Mouse (Mus musculus) ES-Bruce4 (cell line): ENCODE results near the gene Ccdc191. TPM values are rescaled to one million over a fixed set of nuclear protein-coding genes. Genes with fewer than 3 reads are reported as not detected.

Experiments used
- H3K27ac ChIP-seq: 2 replicates; pipeline ENCODE4 v1.5.1; 2012; ENCODE audit warnings: low read length, inconsistent platforms; ENCODE audit not compliant: insufficient read depth
- H3K27me3 ChIP-seq: 2 replicates; pipeline ENCODE4 v1.6.1; 2012; ENCODE audit warnings: mild to moderate bottlenecking, low read length, inconsistent platforms; ENCODE audit not compliant: control insufficient read depth, poor library complexity, insufficient read depth, severe bottlenecking
- H3K36me3 ChIP-seq: 2 replicates; pipeline ENCODE4 v1.6.1; 2012; ENCODE audit warnings: inconsistent platforms, mild to moderate bottlenecking, low read length, moderate library complexity; ENCODE audit not compliant: control insufficient read depth, poor library complexity, insufficient read depth, severe bottlenecking
- H3K4me1 ChIP-seq: one replicate; pipeline ENCODE4 v1.8.1; 2011; ENCODE audit warnings: low read length; ENCODE audit not compliant: control insufficient read depth, insufficient read depth
- H3K4me3 ChIP-seq: 2 replicates; pipeline ENCODE4 v1.5.1; 2011; ENCODE audit warnings: low read depth, mild to moderate bottlenecking, low read length
- H3K9ac ChIP-seq: 2 replicates; pipeline ENCODE4 v1.6.1; 2012; ENCODE audit warnings: low read depth, mild to moderate bottlenecking, inconsistent platforms; ENCODE audit not compliant: poor library complexity, severe bottlenecking
- H3K9me3 ChIP-seq: replicated peaks from 2 replicates; pipeline ENCODE4 v1.6.1; 2012; ENCODE audit warnings: mild to moderate bottlenecking, low read length, inconsistent platforms; ENCODE audit not compliant: control insufficient read depth, poor library complexity, insufficient read depth, severe bottlenecking
- CTCF ChIP-seq: IDR thresholded peaks from one replicate; pipeline ENCODE4 v1.8.1; 2011; ENCODE audit warnings: low read depth, low read length
- EP300 ChIP-seq: IDR thresholded peaks from 2 replicates; pipeline ENCODE4 v1.6.1; 2011; ENCODE audit warnings: low read depth, low read length; ENCODE audit not compliant: insufficient read depth
- POLR2A ChIP-seq: IDR thresholded peaks from one replicate; pipeline ENCODE4 v1.8.1; 2011; ENCODE audit warnings: low read length; ENCODE audit not compliant: insufficient read depth
- polyA plus RNA-seq: library from polyadenylated mRNA; stranded (reverse); fragments of >200 nt; gene quantifications from 2 replicates; pipeline ENCODE4 v1.2.4, GENCODE M21; 2011; ENCODE audit warnings: low read depth; ENCODE audit not compliant: missing spikeins, insufficient read depth, insufficient read length

The Ccdc191 gene
- polyA plus RNA-seq, 1 experiment: 19.9 TPM

- no peak overlapping the region for H3K9ac ChIP-seq
- TF ChIP-seq EP300 (no peak), POLR2A (no peak), CTCF (no peak)
- H3K36me3 ChIP-seq: no peaks in the 10 kb centered on the region
- H3K4me1 ChIP-seq: no peaks in the 10 kb centered on the region
- no peak overlapping the region for H3K27ac ChIP-seq
- H3K9me3 ChIP-seq: no peaks in the 10 kb centered on the region
- H3K4me3 ChIP-seq: no peak overlapping the region
- H3K27me3 ChIP-seq: no peaks in the 10 kb centered on the region
These were observed 56.3 kb downstream of the Ccdc191 start for GRCm38 (mm10) chr16:43945869-43946268.

- no peaks in the 10 kb centered on the region for H3K27me3 ChIP-seq
- H3K36me3 ChIP-seq: no peaks in the 10 kb centered on the region
- H3K9me3 ChIP-seq: no peaks in the 10 kb centered on the region
- TF ChIP-seq POLR2A (no peak), EP300 (no peak), CTCF (no peak)
- no peak overlapping the region for H3K9ac ChIP-seq
- peaks cover 2% of the 10 kb centered on the region for H3K4me1 ChIP-seq
- no peak overlapping the region for H3K27ac ChIP-seq
- no peak overlapping the region for H3K4me3 ChIP-seq
These were observed 62.0 kb downstream of the Ccdc191 start for GRCm38 (mm10) chr16:43951591-43951990.

GRCm38 (mm10) chr16:43954913-43955312 lies 65.3 kb downstream of the Ccdc191 start:
- Histone ChIP-seq H3K27ac (no peak overlapping the region), H3K4me3 (no peak overlapping the region), H3K9ac (no peak overlapping the region), H3K27me3 (no peaks in the 10 kb centered on the region), H3K9me3 (no peaks in the 10 kb centered on the region), H3K4me1 (peaks cover 2% of the 10 kb centered on the region), H3K36me3 (no peaks in the 10 kb centered on the region)
- TF ChIP-seq CTCF: no peak
- no peak for TF ChIP-seq EP300
- TF ChIP-seq POLR2A: no peak

GRCm38 (mm10) chr16:43958038-43958437 lies 68.4 kb downstream of the Ccdc191 start:
- no peak for TF ChIP-seq EP300
- TF ChIP-seq POLR2A: no peak
- TF ChIP-seq CTCF: no peak
- H3K27me3 ChIP-seq: no peaks in the 10 kb centered on the region
- H3K36me3 ChIP-seq: no peaks in the 10 kb centered on the region
- no peaks in the 10 kb centered on the region for H3K9me3 ChIP-seq
- H3K27ac ChIP-seq: no peak overlapping the region
- no peak overlapping the region for H3K4me3 ChIP-seq
- no peak overlapping the region for H3K9ac ChIP-seq
- H3K4me1 ChIP-seq: peaks cover 2% of the 10 kb centered on the region

GRCm38 (mm10) chr16:43963291-43963690 lies 73.7 kb downstream of the Ccdc191 start:
- Histone ChIP-seq H3K4me1 (no peaks in the 10 kb centered on the region), H3K9me3 (no peaks in the 10 kb centered on the region), H3K36me3 (no peaks in the 10 kb centered on the region), H3K27ac (no peak overlapping the region), H3K27me3 (no peaks in the 10 kb centered on the region), H3K9ac (no peak overlapping the region), H3K4me3 (no peak overlapping the region)
- TF ChIP-seq EP300: no peak
- no peak for TF ChIP-seq POLR2A
- no peak for TF ChIP-seq CTCF

- TF ChIP-seq POLR2A (no peak), CTCF (no peak), EP300 (no peak)
- H3K4me1 ChIP-seq: no peaks in the 10 kb centered on the region
- H3K27me3 ChIP-seq: no peaks in the 10 kb centered on the region
- no peaks in the 10 kb centered on the region for H3K9me3 ChIP-seq
- no peak overlapping the region for H3K4me3 ChIP-seq
- H3K27ac ChIP-seq: no peak overlapping the region
- no peaks in the 10 kb centered on the region for H3K36me3 ChIP-seq
- H3K9ac ChIP-seq: no peak overlapping the region
These were observed 74.2 kb downstream of the Ccdc191 start for GRCm38 (mm10) chr16:43963780-43964179.
